Mouse (Mus musculus) limb, embryonic 11.5 days (tissue): ENCODE measurements around the gene Rorc. TPM values are rescaled to one million over a fixed set of nuclear protein-coding genes. Genes with fewer than 3 reads are reported as not detected.

ENCODE experiments used
- ATAC-seq: fragments of 200-750 bp; cut with Nextera tagmentation; 2 replicates; pipeline ENCODE4 v1.8.0; 2017; ENCODE audit warnings: low read depth; ENCODE audit not compliant: insufficient number of reproducible peaks, low FRiP score, low TSS enrichment
- DNase-seq: peaks from one replicate; pipeline ENCODE4 v3.0.0-alpha.2; 2015; ENCODE audit warnings: low spot score
- H3K27ac ChIP-seq: fragments of 300-500 bp; sonication (generic); replicated peaks from 2 replicates; pipeline ENCODE4 v1.5.1; 2014; ENCODE audit warnings: low read depth, mild to moderate bottlenecking, low read length
- H3K27me3 ChIP-seq: fragments of 300-500 bp; sonication (generic); 2 replicates; pipeline ENCODE4 v1.6.1; 2014; ENCODE audit warnings: mild to moderate bottlenecking, low read length, mixed read lengths; ENCODE audit not compliant: control insufficient read depth, insufficient read depth
- H3K36me3 ChIP-seq: fragments of 300-500 bp; sonication (generic); 2 replicates; pipeline ENCODE4 v1.6.1; 2014; ENCODE audit warnings: mild to moderate bottlenecking, low read length, moderate library complexity, mixed read lengths; ENCODE audit not compliant: control insufficient read depth, insufficient read depth
- H3K4me1 ChIP-seq: fragments of 300-500 bp; sonication (generic); 2 replicates; pipeline ENCODE4 v1.6.1; 2014; ENCODE audit warnings: low read length, mixed read lengths; ENCODE audit not compliant: control insufficient read depth, insufficient read depth
- H3K4me2 ChIP-seq: fragments of 300-500 bp; sonication (generic); 2 replicates; pipeline ENCODE4 v1.6.1; 2014; ENCODE audit warnings: low read depth, mild to moderate bottlenecking, moderate library complexity; ENCODE audit not compliant: severe bottlenecking
- H3K4me3 ChIP-seq: fragments of 300-500 bp; sonication (generic); 2 replicates; pipeline ENCODE4 v1.5.1; 2014; ENCODE audit warnings: low read depth, low read length
- H3K9ac ChIP-seq: fragments of 300-500 bp; sonication (generic); 2 replicates; pipeline ENCODE4 v1.6.1; 2014; ENCODE audit warnings: mild to moderate bottlenecking, low read length
- H3K9me3 ChIP-seq: fragments of 300-500 bp; sonication (generic); 2 replicates; pipeline ENCODE4 v1.6.1; 2016; ENCODE audit warnings: low read length; ENCODE audit not compliant: control insufficient read depth
- WGBS: fragments of 180-500 bp; shearing (Covaris S2); extraction: QIAGEN DNeasy Blood & Tissue Kit; methylation state at CpG from one replicate; pipeline ENCODE4 v1.1.7; 2014; 5-methylcytosine and 5-hydroxymethylcytosine counted together
- polyA plus RNA-seq: library from polyadenylated mRNA; unstranded; fragments of >200 nt; fragmentation: Nextera tagmentation; extraction: Ambion mirVana; gene quantifications from 2 replicates; pipeline ENCODE4 v1.2.1, GENCODE M21; 2014

Rorc gene
- 0.44 and 0.85 TPM in 2 replicates for polyA plus RNA-seq

- H3K27me3 ChIP-seq = 0 out of 2 replicates have a peak, but pooled peaks cover 2% of the 10 kb centered on the region
- ATAC-seq (no peak), DNase-seq (no peak)
- H3K36me3 ChIP-seq = no peaks in the 10 kb centered on the region
- 13% methylated on average over 5 of the region's 5 CpGs for WGBS
- H3K9ac ChIP-seq = no peak within 1 kb of the TSS
- H3K27ac ChIP-seq = no peak within 1 kb of the TSS
- H3K4me1 ChIP-seq = peaks cover 18% of the 10 kb centered on the region; the same call in 1 of the 2 replicates
- no peaks in the 10 kb centered on the region for H3K9me3 ChIP-seq
- 0 out of 2 replicates have a peak within 1 kb of the TSS, but pooled peaks have one; percentile 10 for H3K4me3 ChIP-seq
- H3K4me2 ChIP-seq = peak within 1 kb of the TSS; percentile 27
These were observed at the start of gene Rorc for GRCm38 (mm10) chr3:94372641-94373040. Gene Rorc, plus strand, starts transcription at chr3:94372794.

DNA sequence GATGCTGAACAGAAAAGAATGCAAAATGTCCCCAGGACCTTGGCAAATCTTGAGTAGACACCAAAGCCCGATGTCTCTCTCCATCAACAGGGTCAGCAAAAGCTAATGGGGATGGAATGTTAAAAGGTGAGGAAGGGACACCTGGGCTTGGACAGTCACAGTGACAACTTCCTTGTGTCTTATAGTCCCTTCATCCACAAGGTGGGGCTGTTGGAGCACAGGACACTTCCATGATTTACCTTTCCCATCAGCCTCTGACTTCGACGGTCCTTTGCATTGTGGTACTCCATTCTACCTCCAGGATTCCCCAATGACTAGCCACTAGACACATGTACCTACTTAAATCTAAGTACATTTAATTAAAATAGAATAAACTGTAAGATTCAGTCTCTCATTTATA, 43.9 kb upstream of the Rorc start:
- no peak overlapping the region for H3K27ac ChIP-seq
- H3K4me1 ChIP-seq = no peaks in the 10 kb centered on the region
- 54% methylated on average over 3 of the region's 3 CpGs for WGBS
- no peak overlapping the region for H3K4me2 ChIP-seq
- DNase-seq (no peak), ATAC-seq (no peak)
- no peaks in the 10 kb centered on the region for H3K36me3 ChIP-seq
- no peaks in the 10 kb centered on the region for H3K9me3 ChIP-seq
- H3K4me3 ChIP-seq = no peak overlapping the region
- H3K9ac ChIP-seq = no peak overlapping the region
- H3K27me3 ChIP-seq = no peaks in the 10 kb centered on the region

GRCm38 (mm10) chr3:94334442-94334841, 38.2 kb upstream of the Rorc start:
- Histone ChIP-seq H3K9me3 (no peaks in the 10 kb centered on the region), H3K27me3 (no peaks in the 10 kb centered on the region), H3K9ac (no peak overlapping the region), H3K4me1 (no peaks in the 10 kb centered on the region), H3K4me3 (no peak overlapping the region), H3K27ac (no peak overlapping the region), H3K36me3 (no peaks in the 10 kb centered on the region), H3K4me2 (no peak overlapping the region)
- WGBS = 95% methylated on average over 4 of the region's 4 CpGs
- ATAC-seq (no peak), DNase-seq (no peak)

DNA sequence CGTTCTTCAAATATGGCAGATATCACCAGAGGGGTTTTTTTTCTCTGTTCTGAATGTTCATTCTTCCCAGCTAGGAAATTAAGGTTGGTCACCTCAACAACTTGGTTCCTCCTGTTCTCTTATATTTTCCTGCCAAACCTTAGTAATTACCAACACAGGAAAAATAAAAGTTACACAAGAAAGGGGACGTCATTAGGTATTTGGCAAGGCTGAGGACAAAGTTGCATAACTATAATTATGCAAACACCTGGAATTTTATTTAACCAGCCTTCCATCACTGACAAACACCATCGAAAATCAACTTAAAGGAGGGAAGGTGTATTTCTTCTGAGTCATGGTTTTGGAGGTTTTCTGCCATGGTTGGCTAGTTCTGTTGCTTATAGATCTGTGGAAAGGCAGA, 34.1 kb upstream of the Rorc start:
- DNase-seq (no peak), ATAC-seq (no peak)
- no peak overlapping the region for H3K27ac ChIP-seq
- no peaks in the 10 kb centered on the region for H3K9me3 ChIP-seq
- H3K4me1 ChIP-seq = no peaks in the 10 kb centered on the region
- WGBS = 86% methylated on average over 3 of the region's 3 CpGs
- H3K9ac ChIP-seq = no peak overlapping the region
- no peak overlapping the region for H3K4me2 ChIP-seq
- no peaks in the 10 kb centered on the region for H3K27me3 ChIP-seq
- H3K4me3 ChIP-seq = no peak overlapping the region
- no peaks in the 10 kb centered on the region for H3K36me3 ChIP-seq

GRCm38 (mm10) chr3:94341959-94342422, 30.6 kb upstream of the Rorc start, which contains the start of gene Them5:
Gene Them5, plus strand, starts transcription at chr3:94342099.
- H3K9ac ChIP-seq = no peak within 1 kb of the TSS
- no peak within 1 kb of the TSS for H3K4me3 ChIP-seq
- no peaks in the 10 kb centered on the region for H3K9me3 ChIP-seq
- H3K36me3 ChIP-seq = no peaks in the 10 kb centered on the region
- ATAC-seq = no peak
- H3K4me1 ChIP-seq = no peaks in the 10 kb centered on the region
- H3K27me3 ChIP-seq = no peaks in the 10 kb centered on the region
- H3K4me2 ChIP-seq = no peak within 1 kb of the TSS
- 62% methylated on average over 3 of the region's 3 CpGs for WGBS
- no peak for DNase-seq
- no peak within 1 kb of the TSS for H3K27ac ChIP-seq

GRCm38 (mm10) chr3:94342552-94342951, 30.0 kb upstream of the Rorc start:
- H3K9me3 ChIP-seq = no peaks in the 10 kb centered on the region
- ATAC-seq (no peak), DNase-seq (no peak)
- no peaks in the 10 kb centered on the region for H3K27me3 ChIP-seq
- H3K27ac ChIP-seq = no peak overlapping the region
- no peaks in the 10 kb centered on the region for H3K36me3 ChIP-seq
- no peak overlapping the region for H3K9ac ChIP-seq
- no peak overlapping the region for H3K4me2 ChIP-seq
- H3K4me3 ChIP-seq = no peak overlapping the region
- WGBS = 52% methylated on average over 1 of the region's 1 CpGs
- no peaks in the 10 kb centered on the region for H3K4me1 ChIP-seq

GRCm38 (mm10) chr3:94344182-94344581, 28.4 kb upstream of the Rorc start:
- ATAC-seq = no peak
- Histone ChIP-seq H3K4me2 (no peak overlapping the region), H3K27ac (no peak overlapping the region), H3K4me3 (no peak overlapping the region), H3K9me3 (no peaks in the 10 kb centered on the region), H3K9ac (no peak overlapping the region), H3K36me3 (no peaks in the 10 kb centered on the region), H3K4me1 (no peaks in the 10 kb centered on the region), H3K27me3 (no peaks in the 10 kb centered on the region)
- WGBS = 87% methylated on average over 2 of the region's 2 CpGs
- no peak for DNase-seq

DNA sequence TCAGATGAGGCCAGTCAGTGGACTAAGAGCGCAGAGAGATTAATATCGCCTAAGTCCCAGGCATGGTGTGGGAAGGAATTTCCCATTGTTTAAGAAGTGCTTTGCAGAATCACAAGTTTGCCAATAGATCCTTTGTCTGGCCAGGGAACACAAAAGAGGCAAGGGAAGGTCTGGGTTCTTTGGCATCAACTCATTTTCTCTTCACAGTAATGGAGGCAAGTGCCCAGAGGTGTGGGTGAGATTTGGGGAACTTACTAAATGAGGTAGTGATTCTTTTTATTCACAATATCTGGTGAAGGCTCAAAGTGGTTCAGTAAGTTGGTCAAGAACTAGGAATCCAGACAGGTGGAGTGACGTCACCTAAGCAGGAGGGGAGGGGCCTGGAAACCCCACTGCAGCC, 27.7 kb upstream of the Rorc start:
- Histone ChIP-seq H3K4me3 (no peak overlapping the region), H3K4me2 (no peak overlapping the region), H3K4me1 (no peaks in the 10 kb centered on the region), H3K36me3 (no peaks in the 10 kb centered on the region), H3K9ac (no peak overlapping the region), H3K27ac (no peak overlapping the region), H3K9me3 (no peaks in the 10 kb centered on the region), H3K27me3 (no peaks in the 10 kb centered on the region)
- ATAC-seq = no peak
- 75% methylated on average over 3 of the region's 3 CpGs for WGBS
- no peak for DNase-seq

GRCm38 (mm10) chr3:94348146-94348545, 24.4 kb upstream of the Rorc start:
- 87% methylated on average over 2 of the region's 2 CpGs for WGBS
- no peak for DNase-seq

More at GRCm38 (mm10) chr3:94348146-94348545, 24.4 kb upstream of the Rorc start:
- no peaks in the 10 kb centered on the region for H3K27me3 ChIP-seq
- H3K4me1 ChIP-seq = no peaks in the 10 kb centered on the region
- no peak overlapping the region for H3K27ac ChIP-seq
- no peaks in the 10 kb centered on the region for H3K36me3 ChIP-seq
- ATAC-seq = no peak
- no peak overlapping the region for H3K9ac ChIP-seq
- no peaks in the 10 kb centered on the region for H3K9me3 ChIP-seq
- no peak overlapping the region for H3K4me3 ChIP-seq
- no peak overlapping the region for H3K4me2 ChIP-seq
